Mouse (Mus musculus) Patski (cell line): ENCODE measurements at regions not wholly inside any gene's neighbourhood (a gene's known extent, or its start where the extent isn't known, plus 50 kb on each side); places are given as distances from the start of the nearest gene placed in this dataset.

ENCODE experiments used
- ATAC-seq: fragments of 100-300 bp; one replicate; pipeline ENCODE4 v1.8.0; 2021
- CTCF ChIA-PET: fragments of 350-600 bp; sonication (Branson Sonifier 250); formaldehyde crosslinking; loops from one replicate; lab custom pipeline; 2022; ENCODE audit warnings: inconsistent platforms; lab: Charles Lee
- POLR2A ChIA-PET: fragments of 350-600 bp; sonication (Branson Sonifier 250); formaldehyde crosslinking; loops from one replicate; lab custom pipeline; 2022; ENCODE audit warnings: antibody characterized with exemption, inconsistent platforms; lab: Charles Lee
- DNase-seq: peaks from one replicate; pipeline ENCODE4 v3.0.0-alpha.2; 2011; ENCODE audit warnings: low read depth, low spot score
- H3K27me3 ChIP-seq: fragments of 371-371 bp; one replicate; pipeline ENCODE4 v1.5.1; 2021
- CTCF ChIP-seq: fragments of 100-300 bp; IDR thresholded peaks from one replicate; pipeline ENCODE4 v1.5.1; 2021
- in situ Hi-C: fragments of 300-500 bp; cut with MboI; formaldehyde crosslinking; loops from 3 replicates; pipeline ENCODE4 v1.11.1; 2018; ENCODE audit warnings: low pct_unique_long_range_greater_than_20kb, mixed read lengths

- TF ChIP-seq CTCF, result no peak
- ChIA-PET CTCF (interaction anchor here (1.0 to 1.4 kb wide), 3 partner anchors 10 to 54 kb away, joined by 3 read pairs; no protein-coding TSS in a partner anchor), POLR2A (no interaction called here)
- in situ Hi-C loops, result no loop called here
- no peaks in the 10 kb centered on the region for H3K27me3 ChIP-seq
- ATAC-seq, result no peak
- no peak for DNase-seq
Measured at GRCm38 (mm10) chr3:137039638-137040037, 301.2 kb upstream of the Emcn start.

- in situ Hi-C loops, result no loop called here
- no peaks in the 10 kb centered on the region for H3K27me3 ChIP-seq
- ChIA-PET CTCF (interaction anchor here (2.6 kb wide), 1 partner anchor 14 kb away, joined by 9 read pairs; no protein-coding TSS in a partner anchor), POLR2A (no interaction called here)
- no peak for DNase-seq
- no peak for TF ChIP-seq CTCF
- no peak for ATAC-seq
Measured at GRCm38 (mm10) chr3:137056544-137057224, 284.2 kb upstream of the Emcn start.

- POLR2A ChIA-PET, result interaction anchor here (0.7 kb wide), 1 partner anchor 1106 kb away, joined by 3 read pairs; no protein-coding TSS in a partner anchor
- TF ChIP-seq CTCF, result no peak
- no peaks in the 10 kb centered on the region for H3K27me3 ChIP-seq
- DNase-seq, result no peak
- in situ Hi-C loops, result no loop called here
- no peak for ATAC-seq
- CTCF ChIA-PET, result interaction anchor here (1.3 to 1.4 kb wide), 2 partner anchors 14 to 15 kb away, joined by 3 read pairs; no protein-coding TSS in a partner anchor
Measured at GRCm38 (mm10) chr3:137057225-137057910, 283.5 kb upstream of the Emcn start.

GRCm38 (mm10) chr3:137057911-137058260, 283.0 kb upstream of the Emcn start:
- in situ Hi-C loops, result no loop called here
- H3K27me3 ChIP-seq, result no peaks in the 10 kb centered on the region
- ChIA-PET POLR2A (interaction anchor here (0.7 kb wide), 1 partner anchor 1107 kb away, joined by 3 read pairs; no protein-coding TSS in a partner anchor), CTCF (interaction anchor here (1.3 to 1.4 kb wide), 2 partner anchors 14 to 15 kb away, joined by 3 read pairs; no protein-coding TSS in a partner anchor)
- TF ChIP-seq CTCF, result no peak
- DNase-seq (no peak), ATAC-seq (no peak)

GRCm38 (mm10) chr3:137062067-137062466, 278.8 kb upstream of the Emcn start:
- no peaks in the 10 kb centered on the region for H3K27me3 ChIP-seq
- TF ChIP-seq CTCF, result no peak
- ATAC-seq (no peak), DNase-seq (no peak)
- CTCF ChIA-PET, result interaction anchor here (1.1 kb wide), 1 partner anchor 8 kb away, joined by 4 read pairs; no protein-coding TSS in a partner anchor
- in situ Hi-C loops, result no loop called here
- POLR2A ChIA-PET, result no interaction called here

GRCm38 (mm10) chr3:137067336-137067735, 273.5 kb upstream of the Emcn start:
- in situ Hi-C loops, result no loop called here
- ATAC-seq, result no peak
- ChIA-PET CTCF (interaction anchor here (1.8 kb wide), 1 partner anchor 16 kb away, joined by 6 read pairs; no protein-coding TSS in a partner anchor), POLR2A (no interaction called here)
- no peak for TF ChIP-seq CTCF
- H3K27me3 ChIP-seq, result no peaks in the 10 kb centered on the region
- DNase-seq, result no peak

GRCm38 (mm10) chr3:137069334-137069733, 271.5 kb upstream of the Emcn start:
- CTCF ChIA-PET, result interaction anchor here (1.2 to 1.8 kb wide), 2 partner anchors 14 to 42 kb away, joined by 3 to 6 read pairs; no protein-coding TSS in a partner anchor
- POLR2A ChIA-PET, result interaction anchor here (0.9 kb wide), 1 partner anchor 139 kb away, joined by 3 read pairs; no protein-coding TSS in a partner anchor
- DNase-seq (no peak), ATAC-seq (no peak)
- TF ChIP-seq CTCF, result no peak
- H3K27me3 ChIP-seq, result no peaks in the 10 kb centered on the region
- in situ Hi-C loops, result no loop called here

GRCm38 (mm10) chr3:137077718-137078599, 262.9 kb upstream of the Emcn start:
- in situ Hi-C loops, result no loop called here
- TF ChIP-seq CTCF, result no peak
- DNase-seq, result no peak
- ChIA-PET POLR2A (no interaction called here), CTCF (no interaction called here)
- ATAC-seq, result no peak
- H3K27me3 ChIP-seq, result no peaks in the 10 kb centered on the region

GRCm38 (mm10) chr3:137078600-137078975, 262.3 kb upstream of the Emcn start:
- H3K27me3 ChIP-seq, result no peaks in the 10 kb centered on the region
- POLR2A ChIA-PET, result no interaction called here
- DNase-seq, result no peak

GRCm38 (mm10) chr3:137086896-137087295, 254.0 kb upstream of the Emcn start:
- TF ChIP-seq CTCF, result no peak
- ChIA-PET POLR2A (interaction anchor here (0.7 kb wide), 1 partner anchor 458 kb away, joined by 3 read pairs; no protein-coding TSS in a partner anchor), CTCF (interaction anchor here (1.8 kb wide), 1 partner anchor 12 kb away, joined by 4 read pairs; no protein-coding TSS in a partner anchor)
- in situ Hi-C loops, result no loop called here
- no peaks in the 10 kb centered on the region for H3K27me3 ChIP-seq
- no peak for ATAC-seq
- DNase-seq, result no peak

More at GRCm38 (mm10) chr3:137078600-137078975, 262.3 kb upstream of the Emcn start:
- in situ Hi-C loops, result no loop called here
- CTCF ChIA-PET, result no interaction called here
- ATAC-seq, result no peak
- TF ChIP-seq CTCF, result no peak
